Mouse (Mus musculus) heart, embryonic 13.5 days (tissue): ENCODE measurements at regions not wholly inside any gene's neighbourhood (a gene's known extent, or its start where the extent isn't known, plus 50 kb on each side); places are given as distances from the start of the nearest gene placed in this dataset.

Experiments
- ATAC-seq: fragments of 200-750 bp; cut with Nextera tagmentation; 2 replicates; pipeline ENCODE4 v1.8.0; 2017; ENCODE audit warnings: moderate TSS enrichment; ENCODE audit not compliant: insufficient number of reproducible peaks, low FRiP score, low TSS enrichment; ENCODE audit errors: extremely low read depth
- H3K27ac ChIP-seq: fragments of 300-500 bp; sonication (generic); replicated peaks from 2 replicates; pipeline ENCODE4 v1.5.1; 2015; ENCODE audit warnings: moderate library complexity, mild to moderate bottlenecking, inconsistent platforms
- H3K27me3 ChIP-seq: fragments of 300-500 bp; sonication (generic); replicated peaks from 2 replicates; pipeline ENCODE4 v1.6.1; 2015; ENCODE audit warnings: mild to moderate bottlenecking, inconsistent platforms
- H3K36me3 ChIP-seq: fragments of 300-500 bp; sonication (generic); 2 replicates; pipeline ENCODE4 v1.6.1; 2015; ENCODE audit warnings: mild to moderate bottlenecking, inconsistent platforms
- H3K4me1 ChIP-seq: fragments of 300-500 bp; sonication (generic); 2 replicates; pipeline ENCODE4 v1.6.1; 2015; ENCODE audit warnings: inconsistent platforms
- H3K4me2 ChIP-seq: fragments of 300-500 bp; sonication (generic); 2 replicates; pipeline ENCODE4 v1.6.1; 2015; ENCODE audit warnings: inconsistent platforms, mild to moderate bottlenecking, moderate library complexity
- H3K4me3 ChIP-seq: fragments of 300-500 bp; sonication (generic); 2 replicates; pipeline ENCODE4 v1.5.1; 2015; ENCODE audit warnings: moderate library complexity, mild to moderate bottlenecking, inconsistent platforms
- H3K9ac ChIP-seq: fragments of 300-500 bp; sonication (generic); 2 replicates; pipeline ENCODE4 v1.6.1; 2015; ENCODE audit warnings: inconsistent platforms, mild to moderate bottlenecking, moderate library complexity
- H3K9me3 ChIP-seq: fragments of 300-500 bp; sonication (generic); 2 replicates; pipeline ENCODE4 v1.6.1; 2016; ENCODE audit warnings: inconsistent platforms
- WGBS: fragments of 180-500 bp; shearing (Covaris S2); methylation state at CpG from one replicate; pipeline ENCODE4 v1.1.7; 2015; ENCODE audit warnings: mixed read lengths; 5-methylcytosine and 5-hydroxymethylcytosine counted together

- H3K4me3 ChIP-seq: no peak overlapping the region
- no peaks in the 10 kb centered on the region for H3K36me3 ChIP-seq
- 60% methylated on average over 18 of the region's 18 CpGs for WGBS
- no peak overlapping the region for H3K4me2 ChIP-seq
- 0 out of 2 replicates have a peak, but pooled peaks cover 8% of the 10 kb centered on the region for H3K9me3 ChIP-seq
- no peak overlapping the region for H3K27ac ChIP-seq
- H3K27me3 ChIP-seq: no peaks in the 10 kb centered on the region
- no peak overlapping the region for H3K9ac ChIP-seq
- H3K4me1 ChIP-seq: peaks cover 8% of the 10 kb centered on the region
- no peak for ATAC-seq
Measured at GRCm38 (mm10) chr7:36892776-36893500, 195.0 kb downstream of the Tshz3 start.

- Histone ChIP-seq H3K27me3 (no peaks in the 10 kb centered on the region), H3K36me3 (no peaks in the 10 kb centered on the region), H3K27ac (no peak overlapping the region), H3K4me1 (peaks cover 9% of the 10 kb centered on the region), H3K9ac (no peak overlapping the region), H3K4me2 (no peak overlapping the region), H3K9me3 (no peaks in the 10 kb centered on the region), H3K4me3 (no peak overlapping the region)
- no peak for ATAC-seq
- WGBS: 57% methylated on average over 12 of the region's 12 CpGs
Measured at GRCm38 (mm10) chr7:36896339-36896738, 198.4 kb downstream of the Tshz3 start.

- H3K9me3 ChIP-seq: no peaks in the 10 kb centered on the region
- no peaks in the 10 kb centered on the region for H3K36me3 ChIP-seq
- no peak for ATAC-seq
- 58% methylated on average over 5 of the region's 5 CpGs for WGBS
- H3K9ac ChIP-seq: no peak overlapping the region
- no peak overlapping the region for H3K27ac ChIP-seq
- no peaks in the 10 kb centered on the region for H3K27me3 ChIP-seq
- H3K4me3 ChIP-seq: no peak overlapping the region
- H3K4me2 ChIP-seq: no peak overlapping the region
- H3K4me1 ChIP-seq: peaks cover 7% of the 10 kb centered on the region
Measured at GRCm38 (mm10) chr7:36901537-36901936, 203.6 kb downstream of the Tshz3 start.

GRCm38 (mm10) chr7:36913304-36913703 is 215.4 kb downstream of the Tshz3 start:
- H3K4me2 ChIP-seq: no peak overlapping the region
- H3K4me3 ChIP-seq: no peak overlapping the region
- no peaks in the 10 kb centered on the region for H3K27me3 ChIP-seq
- no peak for ATAC-seq
- 65% methylated on average over 3 of the region's 3 CpGs for WGBS
- no peaks in the 10 kb centered on the region for H3K36me3 ChIP-seq
- H3K9me3 ChIP-seq: no peaks in the 10 kb centered on the region
- H3K4me1 ChIP-seq: peaks cover 4% of the 10 kb centered on the region
- no peak overlapping the region for H3K9ac ChIP-seq
- H3K27ac ChIP-seq: no peak overlapping the region

- peaks cover 4% of the 10 kb centered on the region for H3K4me1 ChIP-seq
- no peak overlapping the region for H3K4me3 ChIP-seq
- no peak overlapping the region for H3K4me2 ChIP-seq
- 0 out of 2 replicates have a peak, but pooled peaks cover 4% of the 10 kb centered on the region for H3K27me3 ChIP-seq
- 55% methylated on average over 9 of the region's 9 CpGs for WGBS
- no peak overlapping the region for H3K9ac ChIP-seq
- H3K9me3 ChIP-seq: no peaks in the 10 kb centered on the region
- ATAC-seq: no peak
- H3K27ac ChIP-seq: no peak overlapping the region
- H3K36me3 ChIP-seq: no peaks in the 10 kb centered on the region
Measured at GRCm38 (mm10) chr7:36914261-36914660, 216.3 kb downstream of the Tshz3 start.

- ATAC-seq: no peak
- no peak overlapping the region for H3K4me3 ChIP-seq
Measured at GRCm38 (mm10) chr7:36915171-36915570, 217.3 kb downstream of the Tshz3 start.

GRCm38 (mm10) chr7:36917011-36917410 is 219.1 kb downstream of the Tshz3 start:
- no peak overlapping the region for H3K27ac ChIP-seq
- H3K9me3 ChIP-seq: no peaks in the 10 kb centered on the region
- WGBS: 72% methylated on average over 9 of the region's 9 CpGs
- H3K27me3 ChIP-seq: peaks cover 13% of the 10 kb centered on the region
- no peak overlapping the region for H3K4me3 ChIP-seq
- no peak overlapping the region for H3K4me2 ChIP-seq
- ATAC-seq: no peak
- peaks cover 5% of the 10 kb centered on the region for H3K4me1 ChIP-seq
- H3K36me3 ChIP-seq: no peaks in the 10 kb centered on the region
- H3K9ac ChIP-seq: no peak overlapping the region

More at GRCm38 (mm10) chr7:36915171-36915570, 217.3 kb downstream of the Tshz3 start:
- 75% methylated on average over 5 of the region's 5 CpGs for WGBS
- Histone ChIP-seq H3K4me1 (peaks cover 4% of the 10 kb centered on the region), H3K36me3 (no peaks in the 10 kb centered on the region), H3K9ac (no peak overlapping the region), H3K27me3 (peaks cover 6% of the 10 kb centered on the region; the same call in 1 of the 2 replicates), H3K27ac (no peak overlapping the region), H3K4me2 (no peak overlapping the region), H3K9me3 (no peaks in the 10 kb centered on the region)

GRCm38 (mm10) chr7:36919413-36919812 is 221.5 kb downstream of the Tshz3 start:
- ATAC-seq: no peak
- no peaks in the 10 kb centered on the region for H3K9me3 ChIP-seq
- H3K4me3 ChIP-seq: no peak overlapping the region
- no peak overlapping the region for H3K9ac ChIP-seq
- no peak overlapping the region for H3K4me2 ChIP-seq
- no peak overlapping the region for H3K27ac ChIP-seq
- peaks cover 4% of the 10 kb centered on the region; the same call in 1 of the 2 replicates for H3K4me1 ChIP-seq
- peaks cover 13% of the 10 kb centered on the region for H3K27me3 ChIP-seq
- H3K36me3 ChIP-seq: no peaks in the 10 kb centered on the region
- 67% methylated on average over 4 of the region's 4 CpGs for WGBS

GRCm38 (mm10) chr7:36921003-36921402 is 223.1 kb downstream of the Tshz3 start:
- Histone ChIP-seq H3K4me1 (0 out of 2 replicates have a peak, but pooled peaks cover 3% of the 10 kb centered on the region), H3K4me2 (peak overlapping the region; percentile 26; the same call in 1 of the 2 replicates)

GRCm38 (mm10) chr7:36933490-36933889 is 235.6 kb downstream of the Tshz3 start:
- H3K27me3 ChIP-seq: no peaks in the 10 kb centered on the region
- no peaks in the 10 kb centered on the region for H3K4me1 ChIP-seq
- no peak for ATAC-seq
- H3K9ac ChIP-seq: no peak overlapping the region
- H3K4me2 ChIP-seq: no peak overlapping the region
- no peak overlapping the region for H3K4me3 ChIP-seq
- H3K9me3 ChIP-seq: no peaks in the 10 kb centered on the region
- H3K36me3 ChIP-seq: no peaks in the 10 kb centered on the region
- 68% methylated on average over 4 of the region's 4 CpGs for WGBS
- no peak overlapping the region for H3K27ac ChIP-seq

More at GRCm38 (mm10) chr7:36921003-36921402, 223.1 kb downstream of the Tshz3 start:
- Histone ChIP-seq H3K36me3 (no peaks in the 10 kb centered on the region), H3K27ac (no peak overlapping the region), H3K9ac (no peak overlapping the region), H3K27me3 (peaks cover 13% of the 10 kb centered on the region), H3K4me3 (no peak overlapping the region), H3K9me3 (no peaks in the 10 kb centered on the region)
- ATAC-seq: no peak
- WGBS: 46% methylated on average over 14 of the region's 14 CpGs

GRCm38 (mm10) chr7:36934792-36935555 is 237.1 kb downstream of the Tshz3 start:
- Histone ChIP-seq H3K9ac (no peak overlapping the region), H3K4me3 (no peak overlapping the region), H3K9me3 (no peaks in the 10 kb centered on the region), H3K4me2 (no peak overlapping the region), H3K27ac (no peak overlapping the region), H3K27me3 (no peaks in the 10 kb centered on the region), H3K36me3 (no peaks in the 10 kb centered on the region), H3K4me1 (no peaks in the 10 kb centered on the region)
- ATAC-seq: no peak
- WGBS: 66% methylated on average over 21 of the region's 21 CpGs
